Mouse (Mus musculus) erythroblast, embryonic 14.5 days (primary cell): ENCODE measurements around the gene Thada. TPM values are rescaled to one million over a fixed set of nuclear protein-coding genes. Genes with fewer than 3 reads are reported as not detected.

Source experiments
- H3K27me3 ChIP-seq: 2 replicates; pipeline ENCODE4 v1.6.1; 2012; ENCODE audit warnings: inconsistent platforms; ENCODE audit not compliant: control insufficient read depth
- H3K36me3 ChIP-seq: 2 replicates; pipeline ENCODE4 v1.6.1; 2012; ENCODE audit warnings: mild to moderate bottlenecking, inconsistent platforms; ENCODE audit not compliant: control insufficient read depth
- H3K4me1 ChIP-seq: 2 replicates; pipeline ENCODE4 v1.6.1; 2012; ENCODE audit warnings: inconsistent platforms; ENCODE audit not compliant: control insufficient read depth
- H3K4me3 ChIP-seq: replicated peaks from 2 replicates; pipeline ENCODE3; 2012; ENCODE audit warnings: moderate library complexity, mild to moderate bottlenecking, inconsistent platforms
- H3K9me3 ChIP-seq: 2 replicates; pipeline ENCODE4 v1.6.1; 2012; ENCODE audit warnings: low read length, inconsistent platforms, mixed read lengths; ENCODE audit not compliant: control insufficient read depth
- GATA1 ChIP-seq: IDR thresholded peaks from 2 replicates; pipeline ENCODE4 v1.6.1; 2012; ENCODE audit warnings: low read length, inconsistent platforms, mixed read lengths
- TAL1 ChIP-seq: IDR thresholded peaks from 3 replicates; pipeline ENCODE4 v1.6.1; 2012; ENCODE audit warnings: low read length, inconsistent platforms, mixed read lengths
- polyA plus RNA-seq: library from polyadenylated mRNA; stranded (reverse); fragments of >175 nt; gene quantifications from 2 replicates; pipeline ENCODE4 v1.2.3, GENCODE M21; 2012

The Thada gene
- polyA plus RNA-seq, 1 experiment = 0.08 TPM

GRCm38 (mm10) chr17:84258638-84259261 is 207.3 kb downstream of the Thada start:
- Histone ChIP-seq H3K9me3 (no peaks in the 10 kb centered on the region), H3K4me3 (no peak overlapping the region), H3K36me3 (peaks cover 5% of the 10 kb centered on the region; the same call in 1 of the 2 replicates), H3K4me1 (peaks cover 41% of the 10 kb centered on the region), H3K27me3 (no peaks in the 10 kb centered on the region)
- no peak for TF ChIP-seq TAL1
- no peak for TF ChIP-seq GATA1

GRCm38 (mm10) chr17:84257927-84258532 is 208.0 kb downstream of the Thada start:
- H3K4me3 ChIP-seq = no peak overlapping the region
- no peaks in the 10 kb centered on the region for H3K27me3 ChIP-seq
- peaks cover 5% of the 10 kb centered on the region; the same call in 1 of the 2 replicates for H3K36me3 ChIP-seq
- no peaks in the 10 kb centered on the region for H3K9me3 ChIP-seq
- peaks cover 34% of the 10 kb centered on the region for H3K4me1 ChIP-seq
- TF ChIP-seq GATA1 = no peak
- TF ChIP-seq TAL1 = no peak

- no peak overlapping the region for H3K4me3 ChIP-seq
- no peaks in the 10 kb centered on the region for H3K9me3 ChIP-seq
- peaks cover 17% of the 10 kb centered on the region for H3K4me1 ChIP-seq
- peaks cover 10% of the 10 kb centered on the region for H3K36me3 ChIP-seq
- no peak for TF ChIP-seq GATA1
- TF ChIP-seq TAL1 = no peak
- no peaks in the 10 kb centered on the region for H3K27me3 ChIP-seq
Measured at GRCm38 (mm10) chr17:84256278-84256819, 209.7 kb downstream of the Thada start.

GRCm38 (mm10) chr17:84255841-84256240 is 210.2 kb downstream of the Thada start:
- Histone ChIP-seq H3K4me1 (peaks cover 12% of the 10 kb centered on the region), H3K9me3 (no peaks in the 10 kb centered on the region), H3K36me3 (peaks cover 11% of the 10 kb centered on the region), H3K27me3 (no peaks in the 10 kb centered on the region), H3K4me3 (no peak overlapping the region)
- TF ChIP-seq TAL1 = no peak
- no peak for TF ChIP-seq GATA1

- Histone ChIP-seq H3K4me1 (peaks cover 7% of the 10 kb centered on the region), H3K36me3 (peaks cover 26% of the 10 kb centered on the region), H3K27me3 (no peaks in the 10 kb centered on the region), H3K9me3 (no peaks in the 10 kb centered on the region), H3K4me3 (no peak overlapping the region)
- TF ChIP-seq GATA1 (no peak), TAL1 (no peak)
Measured at GRCm38 (mm10) chr17:84251426-84251825, 214.6 kb downstream of the Thada start.

- peaks cover 14% of the 10 kb centered on the region for H3K36me3 ChIP-seq
Measured at GRCm38 (mm10) chr17:84244182-84244920, 221.7 kb downstream of the Thada start.

GRCm38 (mm10) chr17:84243759-84244158 is 222.2 kb downstream of the Thada start:
- no peaks in the 10 kb centered on the region for H3K9me3 ChIP-seq
- no peak for TF ChIP-seq GATA1
- TF ChIP-seq TAL1 = no peak
- H3K36me3 ChIP-seq = peaks cover 11% of the 10 kb centered on the region
- no peak overlapping the region for H3K4me3 ChIP-seq
- H3K27me3 ChIP-seq = no peaks in the 10 kb centered on the region
- no peaks in the 10 kb centered on the region for H3K4me1 ChIP-seq

More at GRCm38 (mm10) chr17:84244182-84244920, 221.7 kb downstream of the Thada start:
- no peaks in the 10 kb centered on the region for H3K27me3 ChIP-seq
- no peak for TF ChIP-seq GATA1
- TF ChIP-seq TAL1 = no peak
- H3K9me3 ChIP-seq = no peaks in the 10 kb centered on the region
- H3K4me1 ChIP-seq = no peaks in the 10 kb centered on the region
- H3K4me3 ChIP-seq = no peak overlapping the region

GRCm38 (mm10) chr17:84241308-84241957 is 224.6 kb downstream of the Thada start:
- Histone ChIP-seq H3K9me3 (no peaks in the 10 kb centered on the region), H3K27me3 (no peaks in the 10 kb centered on the region), H3K36me3 (peaks cover 12% of the 10 kb centered on the region), H3K4me3 (no peak overlapping the region), H3K4me1 (no peaks in the 10 kb centered on the region; the same call in 1 of the 2 replicates)
- no peak for TF ChIP-seq GATA1
- TF ChIP-seq TAL1 = no peak
